Mouse (Mus musculus) brain, adult 10 weeks (tissue): ENCODE results near the gene Srd5a1. TPM values are rescaled to one million over a fixed set of nuclear protein-coding genes. Genes with fewer than 3 reads are reported as not detected.

Experiments
- polyA plus RNA-seq: library from polyadenylated mRNA; stranded (reverse); fragments of 350-450 nt; fragmentation: Illumina TruSeq; extraction: RNeasy Lipid Tissue Mini Kit (QIAGEN cat#74804); gene quantifications from one replicate; pipeline ENCODE4 v1.2.3, GENCODE M21; 2015; ENCODE audit warnings: low read depth, low replicate concordance

The Srd5a1 gene
- polyA plus RNA-seq, result 12.3 TPM

DNA sequence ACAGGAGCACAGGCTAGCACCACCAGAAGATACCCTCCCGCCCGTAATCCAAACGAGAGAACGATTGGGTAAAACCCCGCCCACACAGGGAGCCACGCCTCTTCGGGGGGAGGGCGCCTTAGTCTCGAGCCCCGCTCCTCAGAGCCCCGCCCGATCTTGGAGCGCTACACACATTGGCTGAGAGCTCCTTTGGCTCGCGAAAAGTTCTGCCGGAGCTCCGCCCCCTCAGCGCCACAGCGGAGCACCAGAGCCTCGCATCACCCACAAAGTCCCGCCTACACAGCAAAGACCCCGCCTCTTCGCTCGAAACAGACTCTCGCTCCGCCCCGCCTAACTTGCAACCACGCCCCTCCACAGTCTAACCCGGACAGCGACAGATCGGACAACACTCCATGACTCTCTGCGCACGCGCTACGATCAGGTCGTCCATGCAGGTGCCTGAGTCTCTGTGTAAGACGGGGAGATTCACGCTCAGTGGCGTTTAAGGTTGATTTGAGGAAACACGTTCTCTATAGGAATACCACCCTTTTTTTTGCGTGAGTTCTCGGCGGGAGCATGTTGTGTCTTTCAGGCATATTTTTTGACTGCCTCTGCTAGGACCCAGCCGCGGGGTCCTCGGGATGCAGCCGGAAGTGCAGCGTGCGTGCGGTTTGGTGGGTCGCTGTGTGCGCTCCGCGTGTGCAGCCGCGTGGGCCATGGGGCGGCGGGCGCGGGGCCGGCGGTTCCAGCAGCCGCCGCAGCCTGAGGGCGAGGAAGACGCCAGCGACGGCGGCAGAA lies at the start of gene Srd5a1:
Gene Srd5a1 (minus strand): TSS at position 45 of the 777 bp plus-strand sequence.

DNA sequence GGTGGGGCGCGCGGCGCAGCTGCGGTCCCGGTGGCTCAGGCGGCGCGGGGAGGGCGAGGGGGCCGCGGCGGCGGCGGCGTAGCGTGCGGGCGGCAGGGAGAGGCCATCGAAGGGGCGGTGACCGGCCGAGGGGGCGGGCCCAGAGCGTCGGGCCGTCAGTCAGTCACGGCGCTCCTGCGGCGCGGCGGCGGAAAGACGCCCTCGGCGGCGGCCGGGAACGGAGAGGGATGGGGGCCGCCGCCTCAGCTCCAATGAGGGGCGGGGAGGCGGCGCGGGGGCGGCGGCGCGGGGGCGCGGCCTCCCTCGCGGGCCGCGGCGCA lies 76.9 kb downstream of the Srd5a1 start, which contains the start of gene Tent4a:
Gene Tent4a (minus strand): TSS at position 284 of the 320 bp plus-strand sequence.

DNA sequence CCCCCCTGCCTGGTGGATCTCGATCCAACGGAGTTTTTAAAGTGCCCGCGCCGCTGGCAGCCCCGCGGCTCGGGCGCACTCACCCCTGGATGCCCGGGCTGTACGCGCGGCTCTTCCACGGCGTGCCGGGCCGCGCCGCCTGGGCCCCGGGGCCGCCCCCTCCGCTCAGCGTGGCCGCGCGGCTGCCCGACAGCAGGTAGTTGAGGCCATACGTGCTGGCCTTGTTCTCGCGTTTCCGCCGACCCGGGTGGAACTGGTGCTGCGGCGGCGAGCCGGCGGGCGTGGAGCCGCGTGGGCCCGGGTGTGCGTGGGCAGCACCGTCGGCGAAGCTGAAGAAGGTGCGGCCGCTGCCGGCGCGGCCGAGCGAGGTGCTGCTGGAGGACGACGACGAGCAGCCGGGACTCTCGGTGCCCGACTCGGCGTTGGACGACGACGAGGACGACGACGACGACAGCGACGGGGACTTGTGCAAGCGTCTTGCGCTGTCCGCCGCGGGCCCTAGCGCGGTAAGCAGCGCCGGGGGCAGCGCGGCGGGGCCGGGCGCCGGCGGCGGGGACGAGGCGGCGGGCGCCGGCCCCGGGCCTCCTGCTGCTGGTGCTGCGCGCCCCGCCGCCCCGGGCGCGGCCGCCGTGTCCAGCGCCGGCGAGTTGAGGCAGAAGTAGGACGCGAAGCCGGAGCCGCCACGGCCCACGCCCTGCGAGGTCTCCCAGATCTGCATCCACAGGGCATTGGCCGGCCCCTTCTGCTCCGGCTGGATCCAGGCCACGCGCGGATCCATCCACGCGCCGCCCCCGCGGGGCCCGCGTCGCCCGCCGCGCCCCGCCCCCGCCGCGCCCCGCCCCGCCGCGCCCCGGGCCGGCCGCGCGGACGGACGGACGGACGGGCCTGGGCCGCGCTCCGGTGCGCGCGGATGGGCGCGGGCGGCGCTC lies 77.6 kb downstream of the Srd5a1 start, which contains the start of gene Nsun2:
Gene Nsun2 (plus strand): TSS at position 342 of the 929 bp plus-strand sequence.

Other genes starting within 250 kb of the Srd5a1 start
- 64.9 TPM for gene Nsun2, start 77.7 kb downstream of the Srd5a1 start, polyA plus RNA-seq
- gene Tent4a, start 76.8 kb downstream of the Srd5a1 start, polyA plus RNA-seq, result 24.7 TPM
- 144 TPM for gene Ube2ql1, start 128.4 kb upstream of the Srd5a1 start, polyA plus RNA-seq
- 61.7 TPM for gene Med10, start 191.0 kb upstream of the Srd5a1 start, polyA plus RNA-seq